Mouse (Mus musculus): ENCODE results near the gene Lsm14b. TPM values are rescaled to one million over a fixed set of nuclear protein-coding genes. Genes with fewer than 3 reads are reported as not detected.

Gene Lsm14b
- polyA plus RNA-seq, 1 experiment from 2014 or later: 0.86 TPM

- Histone ChIP-seq H3K27me3 (ENCODE audit: control insufficient read depth, insufficient read depth, low read depth, low read length) (no peaks in the 10 kb centered on the region), H3K4me2 (ENCODE audit: low read depth, low read length) (no peak overlapping the region), H3K36me3 (ENCODE audit: control insufficient read depth, insufficient read depth) (no peaks in the 10 kb centered on the region), H3K9me3 (replicated peaks; ENCODE audit: control insufficient read depth, low read length) (no peaks in the 10 kb centered on the region), H3K27ac (ENCODE audit: low read length) (no peak overlapping the region), H3K4me3 (ENCODE audit: low read depth, low read length) (no peak overlapping the region), H3K4me1 (ENCODE audit: control insufficient read depth, low read depth, low read length) (no peaks in the 10 kb centered on the region), H3K9ac (ENCODE audit: low read depth, low read length) (no peak overlapping the region)
- WGBS (ENCODE audit: insufficient replicate concordance): 55% methylated on average over 3 of the region's 3 CpGs
- no peak for ATAC-seq (ENCODE audit: low read depth)
Observed at GRCm38 (mm10) chr2:180084565-180084964, 59.8 kb downstream of the Lsm14b start.

Other genes starting within 250 kb of the Lsm14b start
- 1.6 and 1.7 TPM in 2 replicates for gene Taf4, start 48.3 kb upstream of the Lsm14b start, polyA plus RNA-seq (2015; fragmentation: Nextera tagmentation; extraction: Ambion mirVana)
- gene Psma7, start 17.4 kb downstream of the Lsm14b start, polyA plus RNA-seq (2015; fragmentation: Nextera tagmentation; extraction: Ambion mirVana): 214 and 234 TPM in 2 replicates
- gene Ss18l1, start 17.5 kb downstream of the Lsm14b start, polyA plus RNA-seq (2015; fragmentation: Nextera tagmentation; extraction: Ambion mirVana): 1.0 and 1.1 TPM in 2 replicates
- 9.7 and 11.1 TPM in 2 replicates for gene Mtg2, start 45.6 kb downstream of the Lsm14b start, polyA plus RNA-seq (2015; fragmentation: Nextera tagmentation; extraction: Ambion mirVana)
- gene Hrh3, start 79.5 kb downstream of the Lsm14b start, polyA plus RNA-seq (2015; fragmentation: Nextera tagmentation; extraction: Ambion mirVana): not detected in 2 replicates
- gene Osbpl2, start 94.3 kb downstream of the Lsm14b start, polyA plus RNA-seq (2015; fragmentation: Nextera tagmentation; extraction: Ambion mirVana): 8.7 and 10.2 TPM in 2 replicates
- gene Adrm1, start 146.5 kb downstream of the Lsm14b start, polyA plus RNA-seq (2015; fragmentation: Nextera tagmentation; extraction: Ambion mirVana): 91.4 and 96.6 TPM in 2 replicates
- gene Lama5, start 200.9 kb downstream of the Lsm14b start, polyA plus RNA-seq (2015; fragmentation: Nextera tagmentation; extraction: Ambion mirVana): 2.0 and 2.6 TPM in 2 replicates
- gene Rps21, start 232.4 kb downstream of the Lsm14b start, polyA plus RNA-seq (2015; fragmentation: Nextera tagmentation; extraction: Ambion mirVana): 262 and 314 TPM in 2 replicates
- gene Cables2, start 248.5 kb downstream of the Lsm14b start, polyA plus RNA-seq (2015; fragmentation: Nextera tagmentation; extraction: Ambion mirVana): 1.3 and 1.7 TPM in 2 replicates

Measured in liver, embryonic 16.5 days (tissue).